Mouse (Mus musculus) mouse embryonic stem cell (cell line): ENCODE data around the gene Usp17lb.
"Not testable (repeated sequence)": the region's sequence is repeated elsewhere in the genome, so short reads cannot be mapped to it uniquely, and the experiment has no call there.

ENCODE experiments used
- in situ Hi-C, 2 experiments: fragments of 300-500 bp; cut with MboI; formaldehyde crosslinking; loops; 1 replicate in 1 of 2; 3 replicates in 1 of 2; pipeline ENCODE4 v1.14.3; 2019 to 2020; ENCODE audit warnings: low sequenced_read_pairs in 2 of 2, low pct_unique_long_range_greater_than_20kb in 1 of 2, mixed read lengths in 1 of 2; ENCODE audit not compliant: unreplicated experiment in 1 of 2

Usp17lb gene

GRCm38 (mm10) chr7:104842503-104842902 is at the start of gene Usp17lb:
Usp17lb (minus strand) TSS chr7:104842603.
- in situ Hi-C loops = no loop called here

- in situ Hi-C loops = no loop called here
These were observed 35.3 kb upstream of the Usp17lb start, which contains the start of gene Olfr665 for GRCm38 (mm10) chr7:104877731-104878130. Olfr665 (plus strand) TSS chr7:104878031.

GRCm38 (mm10) chr7:104861381-104861780 is 19.0 kb upstream of the Usp17lb start:
- in situ Hi-C loops = no loop called here

- in situ Hi-C loops = no loop called here
These were observed 15.3 kb upstream of the Usp17lb start for GRCm38 (mm10) chr7:104857683-104858082.

- in situ Hi-C loops = not testable (repeated sequence)
These were observed 14.3 kb upstream of the Usp17lb start, which contains the start of gene Usp17la for GRCm38 (mm10) chr7:104856709-104857108. Usp17la (plus strand) TSS chr7:104857009.

- in situ Hi-C loops = no loop called here
These were observed 12.9 kb upstream of the Usp17lb start for GRCm38 (mm10) chr7:104855248-104855750.

- in situ Hi-C loops = not testable (repeated sequence)
These were observed 9.1 kb upstream of the Usp17lb start for GRCm38 (mm10) chr7:104851546-104851945.

- in situ Hi-C loops = no loop called here
These were observed 1.4 kb upstream of the Usp17lb start for GRCm38 (mm10) chr7:104843731-104844287.

- in situ Hi-C loops = not testable (repeated sequence)
These were observed 32.1 kb downstream of the Usp17lb start for GRCm38 (mm10) chr7:104810335-104810734.

- in situ Hi-C loops = no loop called here
These were observed 51.6 kb downstream of the Usp17lb start for GRCm38 (mm10) chr7:104790796-104791195.
